Mouse (Mus musculus) mouse embryonic stem cell (cell line): ENCODE measurements around the gene Myo19.

ENCODE experiments used
- in situ Hi-C, 2 experiments: fragments of 300-500 bp; cut with MboI; formaldehyde crosslinking; loops; 1 replicate in 1 of 2; 3 replicates in 1 of 2; pipeline ENCODE4 v1.14.3; 2019 to 2020; ENCODE audit warnings: low sequenced_read_pairs in 2 of 2, low pct_unique_long_range_greater_than_20kb in 1 of 2, mixed read lengths in 1 of 2; ENCODE audit not compliant: unreplicated experiment in 1 of 2

Gene Myo19

DNA sequence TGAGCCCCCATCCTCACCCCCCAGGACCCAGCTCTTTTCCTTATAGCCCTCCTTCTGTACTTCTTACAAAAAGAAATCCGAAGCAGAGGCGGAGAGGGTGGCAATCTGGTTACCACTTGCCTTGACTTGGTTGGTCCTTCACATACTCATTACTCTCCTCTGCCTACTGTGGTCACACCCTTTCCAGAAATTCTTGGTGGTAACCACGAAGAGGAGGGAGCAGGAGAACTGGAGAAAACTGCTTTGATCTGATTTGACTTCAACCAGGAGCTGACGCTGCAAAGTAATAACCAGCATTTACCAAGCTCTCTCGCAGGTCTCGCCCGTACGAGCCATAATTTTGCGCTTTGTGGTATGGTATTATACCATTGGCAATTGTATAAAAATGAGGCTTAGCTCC lies 1.0 kb downstream of the Myo19 start:
- in situ Hi-C loops, result no loop called here

GRCm38 (mm10) chr11:84882346-84882745 lies 2.4 kb downstream of the Myo19 start:
- in situ Hi-C loops, result no loop called here

GRCm38 (mm10) chr11:84885238-84885637 lies 5.3 kb downstream of the Myo19 start:
- in situ Hi-C loops, result no loop called here

DNA sequence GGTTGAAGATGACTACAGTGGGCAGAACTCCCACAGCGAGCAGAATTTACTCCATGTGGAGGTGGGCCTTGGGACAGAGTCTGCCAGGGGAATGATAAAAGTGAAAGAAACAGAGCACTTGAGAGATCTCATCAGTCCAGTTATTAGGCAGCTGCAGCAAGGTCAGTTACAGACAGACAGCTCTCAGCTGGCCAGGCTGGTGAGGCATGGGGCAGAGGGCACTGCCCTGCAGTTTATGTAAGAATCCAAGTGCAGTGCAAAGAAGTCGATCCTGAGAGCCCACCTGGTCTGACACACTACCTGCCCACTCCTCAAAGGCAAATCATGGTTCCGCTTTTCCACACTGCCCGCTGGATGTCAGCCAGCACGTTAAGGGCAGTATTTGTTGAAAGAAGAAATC lies 6.3 kb downstream of the Myo19 start:
- in situ Hi-C loops, result no loop called here

GRCm38 (mm10) chr11:84886767-84887511 lies 7.0 kb downstream of the Myo19 start:
- in situ Hi-C loops, result no loop called here

DNA sequence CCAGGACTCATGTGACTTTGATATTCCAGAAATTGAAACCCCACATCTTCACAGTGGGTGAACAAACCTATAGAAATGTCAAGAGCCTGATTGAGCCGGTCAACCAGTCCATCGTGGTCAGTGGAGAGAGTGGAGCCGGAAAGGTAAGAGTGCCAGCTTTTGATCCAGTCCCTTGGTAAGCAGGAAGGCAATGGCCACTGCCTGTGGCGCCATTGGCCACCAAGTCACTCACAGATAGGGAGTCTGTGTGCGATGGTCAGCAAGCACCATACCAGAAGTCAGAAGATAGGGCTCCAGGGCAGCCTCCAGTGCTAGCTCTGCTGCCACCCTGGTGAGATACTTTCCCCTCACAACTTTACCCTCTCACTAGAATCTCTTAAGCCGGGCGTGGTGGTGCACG lies 8.1 kb downstream of the Myo19 start:
- in situ Hi-C loops, result no loop called here

DNA sequence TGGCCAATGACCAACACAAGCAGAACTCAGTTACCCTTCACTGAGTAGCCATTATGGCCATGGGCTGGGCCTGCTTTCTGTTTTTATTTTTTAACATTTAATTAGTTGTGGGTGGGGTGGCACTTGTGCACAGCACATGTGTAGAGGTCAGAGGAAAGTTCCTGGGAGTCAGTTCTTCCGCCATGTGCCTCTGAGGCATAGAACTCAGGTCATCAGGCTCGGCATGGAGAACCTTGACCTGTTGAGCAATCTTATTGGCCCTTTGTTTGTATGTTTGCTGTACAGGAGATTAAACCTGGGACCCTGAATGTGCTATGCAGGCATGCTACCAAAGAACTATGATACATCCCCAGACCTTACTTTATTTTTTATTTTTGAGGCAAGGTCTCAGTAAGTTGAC lies 9.5 kb downstream of the Myo19 start:
- in situ Hi-C loops, result no loop called here

DNA sequence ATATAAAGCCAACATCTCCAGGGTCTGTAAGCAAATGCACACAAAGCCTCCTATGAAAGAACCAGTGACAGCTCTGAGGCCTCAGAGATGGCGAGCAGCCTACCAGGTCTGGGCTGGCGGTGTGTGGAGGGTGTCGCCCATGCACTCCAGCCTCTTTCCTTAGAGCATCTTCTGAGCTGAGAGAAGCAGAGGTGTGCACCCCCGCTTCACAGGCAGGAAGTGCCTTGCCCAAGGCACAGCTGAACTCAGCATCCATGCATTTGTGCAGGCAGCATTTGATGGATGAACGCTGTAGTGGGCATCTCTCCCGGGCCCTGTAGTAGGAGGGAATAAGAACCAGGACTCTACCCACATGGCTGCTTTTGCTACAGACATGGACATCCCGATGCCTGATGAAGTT lies 11.8 kb downstream of the Myo19 start:
- in situ Hi-C loops, result no loop called here

- in situ Hi-C loops, result no loop called here
Observed at GRCm38 (mm10) chr11:84893113-84893512, 13.2 kb downstream of the Myo19 start.

DNA sequence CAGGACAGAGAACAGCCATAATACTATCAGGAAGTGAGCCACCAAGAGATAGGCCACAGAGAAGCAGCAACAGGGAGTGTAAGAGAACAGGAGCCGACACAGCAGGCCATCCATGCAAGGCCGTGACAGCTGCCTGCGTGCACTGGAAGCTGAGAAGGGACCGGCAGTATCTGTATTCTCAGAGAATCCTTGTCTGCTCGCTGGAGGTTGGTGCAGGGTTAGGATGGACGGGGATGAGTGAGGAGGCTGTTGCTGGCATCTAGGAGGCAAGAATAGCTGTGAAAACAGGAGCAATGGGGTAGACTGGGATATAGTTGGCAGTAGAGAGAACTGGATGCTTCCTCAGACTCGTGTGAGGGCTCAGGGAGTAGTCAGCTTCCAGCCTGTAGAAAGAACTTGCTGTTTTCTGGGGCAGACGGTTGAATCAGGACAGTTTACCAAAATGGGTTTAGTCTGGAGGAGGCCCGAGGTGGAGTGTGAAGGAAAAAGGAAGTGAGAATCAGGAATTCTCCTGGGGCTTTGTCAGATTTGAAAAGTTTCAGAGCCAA lies 24.7 kb downstream of the Myo19 start:
- in situ Hi-C loops, result no loop called here

DNA sequence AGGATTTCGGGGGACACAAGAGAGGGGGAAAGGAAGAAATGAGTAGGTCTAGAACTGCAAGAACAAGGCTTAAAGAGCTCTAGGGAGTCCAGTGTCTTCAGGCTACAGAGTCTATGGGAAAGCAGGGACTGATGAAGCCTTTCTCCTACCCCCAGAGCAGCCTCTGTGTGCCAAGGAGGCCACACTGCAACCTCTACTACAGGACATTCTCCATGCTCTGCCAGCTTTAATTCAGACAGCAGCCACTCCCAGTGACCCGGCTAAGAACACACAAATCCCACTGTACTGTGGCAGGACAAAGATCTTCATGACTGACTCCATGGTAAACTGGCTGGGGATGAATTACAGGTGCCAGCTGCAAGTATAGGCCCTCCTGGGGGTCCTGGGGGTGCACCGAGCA lies 27.1 kb downstream of the Myo19 start:
- in situ Hi-C loops, result no loop called here

GRCm38 (mm10) chr11:84908480-84908879 lies 28.5 kb downstream of the Myo19 start:
- in situ Hi-C loops, result no loop called here

- in situ Hi-C loops, result no loop called here
Observed at GRCm38 (mm10) chr11:84910411-84910810, 30.5 kb downstream of the Myo19 start.

DNA sequence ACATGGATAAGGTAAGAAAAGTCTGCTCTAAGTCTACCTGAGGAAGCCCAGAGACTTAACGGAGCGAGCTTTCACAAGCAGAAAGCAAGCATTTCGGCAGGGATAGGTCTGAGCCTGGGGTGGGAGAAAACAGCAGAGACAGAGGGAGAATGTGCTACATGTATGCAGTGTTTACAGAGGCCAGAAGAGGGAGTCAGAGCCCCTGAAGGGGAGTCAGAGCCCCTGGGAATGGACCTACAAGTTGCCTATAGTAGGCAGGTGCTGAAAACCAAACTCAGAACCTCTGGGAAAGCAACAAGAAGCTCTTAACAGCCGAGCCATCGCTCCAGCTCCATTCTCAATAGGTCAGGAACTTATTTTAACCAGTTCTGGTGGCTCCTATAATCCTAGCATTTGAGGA lies 34.7 kb downstream of the Myo19 start:
- in situ Hi-C loops, result loop anchor here in 1 of 2 experiments (5.0 kb wide), 1 partner anchor 68 kb away; no protein-coding TSS in a partner anchor

DNA sequence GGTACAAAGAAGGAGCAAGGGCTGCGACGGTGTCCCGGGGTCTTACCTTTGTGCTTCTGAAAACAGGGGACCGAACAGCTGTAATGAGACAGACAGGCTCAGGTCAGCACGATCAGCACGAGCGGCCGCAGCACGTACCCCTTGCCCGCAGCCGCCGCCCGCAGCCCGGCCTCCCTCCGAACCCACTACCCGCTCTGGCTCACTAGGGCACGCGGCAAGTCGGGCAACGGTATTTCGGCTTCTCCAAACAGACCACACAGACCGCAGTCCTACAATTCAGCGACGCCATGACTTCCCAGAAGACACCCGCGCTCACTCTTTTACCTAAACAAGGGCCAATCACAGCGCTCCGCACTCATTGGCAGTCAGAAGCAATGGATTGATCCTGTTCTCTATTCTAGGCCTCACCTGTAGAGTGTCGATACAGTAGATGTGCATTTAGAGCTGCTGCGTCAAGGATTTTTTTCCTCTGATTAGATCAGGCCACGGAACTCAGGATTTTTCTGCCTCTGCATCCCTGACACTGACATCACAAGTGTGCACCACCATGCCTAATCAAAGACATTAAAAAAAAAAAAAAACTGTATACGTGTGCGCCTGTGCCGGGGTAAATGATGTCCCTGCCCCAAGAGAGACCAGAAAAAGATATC lies 36.2 kb downstream of the Myo19 start, which contains the start of gene Znhit3:
Gene Znhit3 (minus strand): TSS at position 314 of the 650 bp plus-strand sequence.
- in situ Hi-C loops, result loop anchor here in 1 of 2 experiments (5.0 kb wide), 1 partner anchor 66 kb away; no protein-coding TSS in a partner anchor

GRCm38 (mm10) chr11:84916703-84917300 lies 36.9 kb downstream of the Myo19 start:
- in situ Hi-C loops, result loop anchor here in 1 of 2 experiments (5.0 kb wide), 1 partner anchor 65 kb away; no protein-coding TSS in a partner anchor

GRCm38 (mm10) chr11:84918425-84918824 lies 38.5 kb downstream of the Myo19 start:
- in situ Hi-C loops, result loop anchor here in 1 of 2 experiments (5.0 kb wide), 1 partner anchor 64 kb away; no protein-coding TSS in a partner anchor

- in situ Hi-C loops, result loop anchor here in 1 of 2 experiments (5.0 kb wide), 1 partner anchor 63 kb away; no protein-coding TSS in a partner anchor
Observed at GRCm38 (mm10) chr11:84919276-84919675, 39.3 kb downstream of the Myo19 start.

- in situ Hi-C loops, result loop anchor here in 1 of 2 experiments (5.0 kb wide), 1 partner anchor 62 kb away; no protein-coding TSS in a partner anchor
Observed at GRCm38 (mm10) chr11:84919951-84920350, 40.0 kb downstream of the Myo19 start.
